Mouse (Mus musculus) stomach, embryonic 15.5 days (tissue): ENCODE results near the gene Atl1. TPM values are rescaled to one million over a fixed set of nuclear protein-coding genes. Genes with fewer than 3 reads are reported as not detected.

Experiments
- ATAC-seq: fragments of 200-750 bp; cut with Nextera tagmentation; 2 replicates; pipeline ENCODE4 v1.8.0; 2017; ENCODE audit warnings: low read depth, moderate number of reproducible peaks, moderate TSS enrichment; ENCODE audit not compliant: insufficient read depth, low FRiP score
- H3K27ac ChIP-seq: fragments of 300-500 bp; sonication (generic); 2 replicates; pipeline ENCODE4 v1.5.1; 2015; ENCODE audit warnings: mild to moderate bottlenecking, inconsistent platforms
- H3K27me3 ChIP-seq: fragments of 300-500 bp; sonication (generic); replicated peaks from 2 replicates; pipeline ENCODE4 v1.6.1; 2015; ENCODE audit warnings: inconsistent platforms
- H3K36me3 ChIP-seq: fragments of 300-500 bp; sonication (generic); 2 replicates; pipeline ENCODE4 v1.6.1; 2015; ENCODE audit warnings: inconsistent platforms
- H3K4me1 ChIP-seq: fragments of 300-500 bp; sonication (generic); 2 replicates; pipeline ENCODE4 v1.6.1; 2015; ENCODE audit warnings: inconsistent platforms
- H3K4me2 ChIP-seq: fragments of 300-500 bp; sonication (generic); 2 replicates; pipeline ENCODE4 v1.6.1; 2015; ENCODE audit warnings: mild to moderate bottlenecking, inconsistent platforms
- H3K4me3 ChIP-seq: fragments of 300-500 bp; sonication (generic); replicated peaks from 2 replicates; pipeline ENCODE4 v1.5.1; 2015; ENCODE audit warnings: inconsistent platforms
- H3K9ac ChIP-seq: fragments of 300-500 bp; sonication (generic); 2 replicates; pipeline ENCODE4 v1.6.1; 2015; ENCODE audit warnings: inconsistent platforms
- H3K9me3 ChIP-seq: fragments of 300-500 bp; sonication (generic); 2 replicates; pipeline ENCODE4 v1.6.1; 2016; ENCODE audit warnings: inconsistent platforms
- WGBS: fragments of 180-500 bp; shearing (Covaris S2); methylation state at CpG from one replicate; pipeline ENCODE4 v1.1.7; 2015; 5-methylcytosine and 5-hydroxymethylcytosine counted together
- polyA plus RNA-seq: library from polyadenylated mRNA; unstranded; fragments of >200 nt; fragmentation: Nextera tagmentation; extraction: Ambion mirVana; gene quantifications from 2 replicates; pipeline ENCODE4 v1.2.1, GENCODE M21; 2015

The Atl1 gene
- polyA plus RNA-seq, 1 experiment from 2014 or later = 6.9 TPM

GRCm38 (mm10) chr12:69962468-69962867 lies 70.1 kb downstream of the Atl1 start:
- no peak for ATAC-seq
- no peak overlapping the region for H3K4me2 ChIP-seq
- no peak overlapping the region for H3K4me3 ChIP-seq
- WGBS = 53% methylated on average over 4 of the region's 4 CpGs
- no peaks in the 10 kb centered on the region for H3K4me1 ChIP-seq
- H3K27me3 ChIP-seq = no peaks in the 10 kb centered on the region
- no peaks in the 10 kb centered on the region for H3K9me3 ChIP-seq
- H3K9ac ChIP-seq = no peak overlapping the region
- H3K27ac ChIP-seq = no peak overlapping the region
- peaks cover 6% of the 10 kb centered on the region; the same call in 1 of the 2 replicates for H3K36me3 ChIP-seq

- Histone ChIP-seq H3K4me1 (no peaks in the 10 kb centered on the region), H3K27me3 (no peaks in the 10 kb centered on the region), H3K36me3 (peaks cover 8% of the 10 kb centered on the region; the same call in 1 of the 2 replicates), H3K4me3 (no peak overlapping the region), H3K27ac (no peak overlapping the region), H3K9ac (no peak overlapping the region), H3K4me2 (no peak overlapping the region), H3K9me3 (no peaks in the 10 kb centered on the region)
- WGBS = 86% methylated on average over 6 of the region's 6 CpGs
- no peak for ATAC-seq
These were observed 70.7 kb downstream of the Atl1 start for GRCm38 (mm10) chr12:69963141-69963540.

GRCm38 (mm10) chr12:69965644-69966043 lies 73.2 kb downstream of the Atl1 start:
- Histone ChIP-seq H3K36me3 (peaks cover 13% of the 10 kb centered on the region; the same call in 1 of the 2 replicates), H3K4me2 (no peak overlapping the region), H3K4me3 (no peak overlapping the region), H3K27ac (no peak overlapping the region), H3K9ac (no peak overlapping the region), H3K4me1 (no peaks in the 10 kb centered on the region), H3K27me3 (no peaks in the 10 kb centered on the region), H3K9me3 (no peaks in the 10 kb centered on the region)
- no peak for ATAC-seq
- WGBS = 69% methylated on average over 3 of the region's 3 CpGs

GRCm38 (mm10) chr12:69966071-69966470 lies 73.7 kb downstream of the Atl1 start:
- Histone ChIP-seq H3K9ac (no peak overlapping the region), H3K27ac (0 out of 2 replicates have a peak overlapping the region, but pooled peaks have one; percentile 37), H3K4me3 (no peak overlapping the region), H3K27me3 (no peaks in the 10 kb centered on the region), H3K36me3 (peaks cover 16% of the 10 kb centered on the region), H3K4me2 (no peak overlapping the region), H3K4me1 (no peaks in the 10 kb centered on the region), H3K9me3 (no peaks in the 10 kb centered on the region)
- ATAC-seq = no peak
- WGBS = 71% methylated on average over 5 of the region's 5 CpGs

GRCm38 (mm10) chr12:69967112-69967511 lies 74.7 kb downstream of the Atl1 start:
- Histone ChIP-seq H3K4me3 (no peak overlapping the region), H3K36me3 (peaks cover 23% of the 10 kb centered on the region), H3K4me1 (no peaks in the 10 kb centered on the region), H3K9ac (no peak overlapping the region), H3K4me2 (no peak overlapping the region), H3K27me3 (no peaks in the 10 kb centered on the region), H3K9me3 (no peaks in the 10 kb centered on the region), H3K27ac (no peak overlapping the region)
- WGBS = 85% methylated on average over 6 of the region's 6 CpGs
- ATAC-seq = no peak

GRCm38 (mm10) chr12:69968154-69968553 lies 75.7 kb downstream of the Atl1 start:
- no peak for ATAC-seq
- no peak overlapping the region for H3K4me2 ChIP-seq
- H3K4me3 ChIP-seq = no peak overlapping the region
- H3K4me1 ChIP-seq = no peaks in the 10 kb centered on the region
- no peaks in the 10 kb centered on the region for H3K27me3 ChIP-seq
- no peaks in the 10 kb centered on the region for H3K9me3 ChIP-seq
- H3K36me3 ChIP-seq = peaks cover 23% of the 10 kb centered on the region
- H3K27ac ChIP-seq = no peak overlapping the region
- WGBS = 79% methylated on average over 5 of the region's 5 CpGs
- no peak overlapping the region for H3K9ac ChIP-seq

- no peaks in the 10 kb centered on the region for H3K27me3 ChIP-seq
- H3K9ac ChIP-seq = no peak overlapping the region
- no peaks in the 10 kb centered on the region for H3K9me3 ChIP-seq
- H3K4me3 ChIP-seq = no peak overlapping the region
- ATAC-seq = no peak
- H3K27ac ChIP-seq = no peak overlapping the region
- H3K36me3 ChIP-seq = peaks cover 18% of the 10 kb centered on the region
- H3K4me2 ChIP-seq = no peak overlapping the region
- H3K4me1 ChIP-seq = peaks cover 7% of the 10 kb centered on the region; the same call in 1 of the 2 replicates
These were observed 81.3 kb downstream of the Atl1 start for GRCm38 (mm10) chr12:69973666-69974065.

GRCm38 (mm10) chr12:69976688-69977087 lies 84.3 kb downstream of the Atl1 start:
- H3K36me3 ChIP-seq = peaks cover 10% of the 10 kb centered on the region

GRCm38 (mm10) chr12:69977376-69977998 lies 85.1 kb downstream of the Atl1 start:
- no peak overlapping the region for H3K27ac ChIP-seq
- WGBS = 62% methylated on average over 9 of the region's 9 CpGs
- H3K27me3 ChIP-seq = no peaks in the 10 kb centered on the region
- peaks cover 9% of the 10 kb centered on the region for H3K36me3 ChIP-seq
- H3K4me2 ChIP-seq = no peak overlapping the region
- no peak overlapping the region for H3K9ac ChIP-seq
- no peak overlapping the region for H3K4me3 ChIP-seq
- ATAC-seq = no peak
- peaks cover 7% of the 10 kb centered on the region; the same call in 1 of the 2 replicates for H3K4me1 ChIP-seq
- no peaks in the 10 kb centered on the region for H3K9me3 ChIP-seq

More at GRCm38 (mm10) chr12:69976688-69977087, 84.3 kb downstream of the Atl1 start:
- no peak for ATAC-seq
- H3K9me3 ChIP-seq = no peaks in the 10 kb centered on the region
- WGBS = 70% methylated on average over 6 of the region's 6 CpGs
- no peaks in the 10 kb centered on the region for H3K27me3 ChIP-seq
- no peak overlapping the region for H3K4me3 ChIP-seq
- no peak overlapping the region for H3K4me2 ChIP-seq
- no peak overlapping the region for H3K27ac ChIP-seq
- no peak overlapping the region for H3K9ac ChIP-seq
- peaks cover 7% of the 10 kb centered on the region; the same call in 1 of the 2 replicates for H3K4me1 ChIP-seq

- H3K4me2 ChIP-seq = no peak overlapping the region
- no peak for ATAC-seq
- no peak overlapping the region for H3K27ac ChIP-seq
- H3K36me3 ChIP-seq = peaks cover 10% of the 10 kb centered on the region
- no peaks in the 10 kb centered on the region for H3K27me3 ChIP-seq
- H3K9me3 ChIP-seq = no peaks in the 10 kb centered on the region
- H3K4me1 ChIP-seq = 0 out of 2 replicates have a peak, but pooled peaks cover 4% of the 10 kb centered on the region
- 73% methylated on average over 5 of the region's 5 CpGs for WGBS
- no peak overlapping the region for H3K9ac ChIP-seq
- H3K4me3 ChIP-seq = no peak overlapping the region
These were observed 90.5 kb downstream of the Atl1 start for GRCm38 (mm10) chr12:69982874-69983273.

GRCm38 (mm10) chr12:69985546-69985945 lies 93.1 kb downstream of the Atl1 start:
- H3K9me3 ChIP-seq = no peaks in the 10 kb centered on the region
- no peaks in the 10 kb centered on the region for H3K27me3 ChIP-seq
- peaks cover 7% of the 10 kb centered on the region; the same call in 1 of the 2 replicates for H3K36me3 ChIP-seq
- no peak overlapping the region for H3K27ac ChIP-seq
- no peak for ATAC-seq
- 23% methylated on average over 4 of the region's 4 CpGs for WGBS
- H3K4me3 ChIP-seq = peak overlapping the region; percentile 97
- H3K4me2 ChIP-seq = peak overlapping the region; percentile 65
- H3K4me1 ChIP-seq = 0 out of 2 replicates have a peak, but pooled peaks cover 4% of the 10 kb centered on the region
- H3K9ac ChIP-seq = peak overlapping the region; percentile 26; the same call in 1 of the 2 replicates

GRCm38 (mm10) chr12:69986241-69986762 lies 93.9 kb downstream of the Atl1 start:
- H3K9me3 ChIP-seq = no peaks in the 10 kb centered on the region
- H3K4me3 ChIP-seq = peak overlapping the region; percentile 97
- H3K27me3 ChIP-seq = no peaks in the 10 kb centered on the region
- H3K36me3 ChIP-seq = peaks cover 7% of the 10 kb centered on the region; the same call in 1 of the 2 replicates
- 0 out of 2 replicates have a peak, but pooled peaks cover 4% of the 10 kb centered on the region for H3K4me1 ChIP-seq
- H3K4me2 ChIP-seq = peak overlapping the region; percentile 65
- WGBS = 0% methylated on average over 34 of the region's 36 CpGs
- peak overlapping the region; percentile 93 for H3K27ac ChIP-seq
- peak overlapping the region; percentile 91 for H3K9ac ChIP-seq
- peak; percentile 43 for ATAC-seq
